Mouse (Mus musculus) thymus, adult 2 months (tissue): ENCODE results near the gene Zfp689.
A peak's percentile ranks its signal among the peaks of the same experiment; 100 is the strongest.

Source experiments
- CTCF ChIP-seq: fragments of 200-500 bp; IDR thresholded peaks from 2 replicates; pipeline ENCODE4 v1.5.1; 2012; ENCODE audit warnings: mild to moderate bottlenecking, control low read depth, low read length, moderate library complexity, borderline replicate concordance; ENCODE audit not compliant: control insufficient read depth, poor library complexity, insufficient read depth; ENCODE audit errors: extremely low read depth
- POLR2A ChIP-seq: fragments of 200-500 bp; IDR thresholded peaks from 2 replicates; pipeline ENCODE4 v1.6.1; 2012; ENCODE audit warnings: mild to moderate bottlenecking, low read length, control low read depth, moderate library complexity; ENCODE audit not compliant: control insufficient read depth, poor library complexity, insufficient read depth; ENCODE audit errors: extremely low read depth

DNA sequence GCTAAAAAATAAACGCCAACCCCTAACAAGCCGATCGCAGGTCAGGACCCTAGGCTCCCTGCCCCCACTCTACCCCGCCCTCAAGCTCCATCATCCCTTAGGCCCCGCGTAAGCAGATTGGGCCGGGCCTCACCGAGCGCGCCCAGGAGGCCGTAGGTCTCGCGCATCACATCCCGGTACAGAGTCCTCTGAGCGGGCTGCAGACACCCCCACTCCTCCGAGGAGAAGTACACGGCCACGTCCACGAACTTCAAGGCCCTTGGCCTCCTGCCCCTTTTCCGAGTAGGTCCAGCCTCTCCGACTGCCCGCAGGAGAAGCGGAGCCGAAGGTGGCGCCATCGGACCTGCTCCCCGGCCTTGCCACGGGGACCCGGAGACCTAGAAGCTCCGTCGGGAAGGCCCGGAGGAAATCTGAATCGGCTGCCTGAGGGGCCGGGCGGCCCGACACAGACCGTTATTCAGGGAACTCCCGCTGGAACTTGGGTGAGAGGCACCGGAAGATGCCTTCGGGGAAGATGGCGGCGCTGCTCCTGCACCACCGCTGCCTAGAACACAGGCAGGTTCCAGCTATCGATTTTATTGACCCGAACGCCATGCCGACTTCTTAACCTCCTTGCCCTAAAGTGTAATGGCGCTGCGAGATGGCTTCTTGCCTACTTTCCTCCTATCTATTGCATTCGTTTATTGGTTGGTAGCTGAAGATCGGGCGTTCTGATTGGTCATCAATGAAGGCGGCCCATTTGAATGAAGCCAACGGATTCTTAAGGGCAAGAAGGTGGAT lies at the start of gene Zfp689:
- TF ChIP-seq CTCF (peak; percentile 48; the same call in 1 of the 2 replicates), POLR2A (peak; percentile 60)
